Mouse (Mus musculus): ENCODE data around the gene Tcf12. TPM values are rescaled to one million over a fixed set of nuclear protein-coding genes. Genes with fewer than 3 reads are reported as not detected.

Gene Tcf12
- polyA plus RNA-seq, 1 experiment from 2014 or later, result 85.9 TPM

- ChIA-PET POLR2A (no interaction called here), CTCF (interaction anchor here (0.6 to 1.7 kb wide), 4 partner anchors 35 to 449 kb away, joined by 3 read pairs; no protein-coding TSS in a partner anchor)
- ATAC-seq (no peak), DNase-seq (ENCODE audit: low read depth, low spot score) (no peak)
- in situ Hi-C loops (cut with MboI; ENCODE audit: low pct_unique_long_range_greater_than_20kb), result no loop called here
- TF ChIP-seq CTCF (IDR thresholded peaks at IDR 0.05), result no peak
- no peaks in the 10 kb centered on the region for H3K27me3 ChIP-seq
Observed at GRCm38 (mm10) chr9:71959259-71960025, 152.2 kb downstream of the Tcf12 start.

GRCm38 (mm10) chr9:71953217-71953616 is 158.5 kb downstream of the Tcf12 start:
- POLR2A ChIA-PET, result no interaction called here
- CTCF ChIA-PET, result interaction anchor here (1.5 kb wide), 1 partner anchor 155 kb away, joined by 3 read pairs; no protein-coding TSS in a partner anchor
- TF ChIP-seq CTCF (IDR thresholded peaks at IDR 0.05), result no peak
- in situ Hi-C loops (cut with MboI; ENCODE audit: low pct_unique_long_range_greater_than_20kb), result no loop called here
- DNase-seq (ENCODE audit: low read depth, low spot score) (no peak), ATAC-seq (no peak)
- H3K27me3 ChIP-seq, result no peaks in the 10 kb centered on the region

GRCm38 (mm10) chr9:71952621-71953076 is 159.0 kb downstream of the Tcf12 start:
- H3K27me3 ChIP-seq, result no peaks in the 10 kb centered on the region
- in situ Hi-C loops (cut with MboI; ENCODE audit: low pct_unique_long_range_greater_than_20kb), result no loop called here
- DNase-seq (ENCODE audit: low read depth, low spot score) (no peak), ATAC-seq (no peak)
- ChIA-PET CTCF (no interaction called here), POLR2A (no interaction called here)
- no peak for TF ChIP-seq CTCF (IDR thresholded peaks at IDR 0.05)

- ATAC-seq (no peak), DNase-seq (ENCODE audit: low read depth, low spot score) (no peak)
- ChIA-PET POLR2A (no interaction called here), CTCF (no interaction called here)
- no peaks in the 10 kb centered on the region for H3K27me3 ChIP-seq
- in situ Hi-C loops (cut with MboI; ENCODE audit: low pct_unique_long_range_greater_than_20kb), result no loop called here
- TF ChIP-seq CTCF (IDR thresholded peaks at IDR 0.05), result no peak
Observed at GRCm38 (mm10) chr9:71951926-71952325, 159.7 kb downstream of the Tcf12 start.

GRCm38 (mm10) chr9:71951341-71951740 is 160.3 kb downstream of the Tcf12 start:
- no peak for DNase-seq (ENCODE audit: low read depth, low spot score)
- TF ChIP-seq CTCF (IDR thresholded peaks at IDR 0.05), result no peak
- ATAC-seq, result no peak
- no peaks in the 10 kb centered on the region for H3K27me3 ChIP-seq
- POLR2A ChIA-PET, result no interaction called here
- CTCF ChIA-PET, result no interaction called here
- in situ Hi-C loops (cut with MboI; ENCODE audit: low pct_unique_long_range_greater_than_20kb), result no loop called here

- TF ChIP-seq CTCF (IDR thresholded peaks at IDR 0.05), result no peak
- CTCF ChIA-PET, result no interaction called here
- in situ Hi-C loops (cut with MboI; ENCODE audit: low pct_unique_long_range_greater_than_20kb), result no loop called here
- POLR2A ChIA-PET, result interaction anchor here (0.7 kb wide), 1 partner anchor 10 kb away, joined by 3 read pairs; no protein-coding TSS in a partner anchor
- H3K27me3 ChIP-seq, result no peaks in the 10 kb centered on the region
- no peak for DNase-seq (ENCODE audit: low read depth, low spot score)
- no peak for ATAC-seq
Observed at GRCm38 (mm10) chr9:71944801-71945200, 166.9 kb downstream of the Tcf12 start.

- TF ChIP-seq CTCF (IDR thresholded peaks at IDR 0.05), result no peak
- no peak for ATAC-seq
- H3K27me3 ChIP-seq, result no peaks in the 10 kb centered on the region
- in situ Hi-C loops (cut with MboI; ENCODE audit: low pct_unique_long_range_greater_than_20kb), result no loop called here
- ChIA-PET CTCF (no interaction called here), POLR2A (no interaction called here)
- no peak for DNase-seq (ENCODE audit: low read depth, low spot score)
Observed at GRCm38 (mm10) chr9:71942424-71942823, 169.2 kb downstream of the Tcf12 start.

GRCm38 (mm10) chr9:71940016-71940415 is 171.7 kb downstream of the Tcf12 start:
- POLR2A ChIA-PET, result no interaction called here
- DNase-seq (ENCODE audit: low read depth, low spot score), result no peak
- in situ Hi-C loops (cut with MboI; ENCODE audit: low pct_unique_long_range_greater_than_20kb), result no loop called here
- CTCF ChIA-PET, result no interaction called here
- no peak for TF ChIP-seq CTCF (IDR thresholded peaks at IDR 0.05)
- ATAC-seq, result no peak
- H3K27me3 ChIP-seq, result no peaks in the 10 kb centered on the region

- no peak for TF ChIP-seq CTCF (IDR thresholded peaks at IDR 0.05)
- POLR2A ChIA-PET, result no interaction called here
- CTCF ChIA-PET, result interaction anchor here (1.1 kb wide), 1 partner anchor 18 kb away, joined by 3 read pairs; no protein-coding TSS in a partner anchor
- H3K27me3 ChIP-seq, result no peaks in the 10 kb centered on the region
- no peak for DNase-seq (ENCODE audit: low read depth, low spot score)
- ATAC-seq, result no peak
- in situ Hi-C loops (cut with MboI; ENCODE audit: low pct_unique_long_range_greater_than_20kb), result no loop called here
Observed at GRCm38 (mm10) chr9:71936199-71936598, 175.5 kb downstream of the Tcf12 start.

- H3K27me3 ChIP-seq, result no peaks in the 10 kb centered on the region
- no peak for TF ChIP-seq CTCF (IDR thresholded peaks at IDR 0.05)
- in situ Hi-C loops (cut with MboI; ENCODE audit: low pct_unique_long_range_greater_than_20kb), result no loop called here
- CTCF ChIA-PET, result interaction anchor here (1.3 kb wide), 1 partner anchor 13 kb away, joined by 4 read pairs; no protein-coding TSS in a partner anchor
- ATAC-seq, result no peak
- DNase-seq (ENCODE audit: low read depth, low spot score), result no peak
- POLR2A ChIA-PET, result no interaction called here
Observed at GRCm38 (mm10) chr9:71934833-71935232, 176.8 kb downstream of the Tcf12 start.

- no peak for TF ChIP-seq CTCF (IDR thresholded peaks at IDR 0.05)
- POLR2A ChIA-PET, result no interaction called here
- DNase-seq (ENCODE audit: low read depth, low spot score) (no peak), ATAC-seq (no peak)
- CTCF ChIA-PET, result no interaction called here
- in situ Hi-C loops (cut with MboI; ENCODE audit: low pct_unique_long_range_greater_than_20kb), result no loop called here
- H3K27me3 ChIP-seq, result no peaks in the 10 kb centered on the region
Observed at GRCm38 (mm10) chr9:71931965-71932364, 179.7 kb downstream of the Tcf12 start.

- TF ChIP-seq CTCF (IDR thresholded peaks at IDR 0.05), result no peak
- no peaks in the 10 kb centered on the region for H3K27me3 ChIP-seq
- POLR2A ChIA-PET, result no interaction called here
- DNase-seq (ENCODE audit: low read depth, low spot score) (no peak), ATAC-seq (no peak)
- in situ Hi-C loops (cut with MboI; ENCODE audit: low pct_unique_long_range_greater_than_20kb), result no loop called here
- CTCF ChIA-PET, result no interaction called here
Observed at GRCm38 (mm10) chr9:71931358-71931715, 180.3 kb downstream of the Tcf12 start.

Measured in Patski (cell line).